Comparison of ENCODE assay signal across 17 mouse cellular contexts in the genomic region with DNA sequence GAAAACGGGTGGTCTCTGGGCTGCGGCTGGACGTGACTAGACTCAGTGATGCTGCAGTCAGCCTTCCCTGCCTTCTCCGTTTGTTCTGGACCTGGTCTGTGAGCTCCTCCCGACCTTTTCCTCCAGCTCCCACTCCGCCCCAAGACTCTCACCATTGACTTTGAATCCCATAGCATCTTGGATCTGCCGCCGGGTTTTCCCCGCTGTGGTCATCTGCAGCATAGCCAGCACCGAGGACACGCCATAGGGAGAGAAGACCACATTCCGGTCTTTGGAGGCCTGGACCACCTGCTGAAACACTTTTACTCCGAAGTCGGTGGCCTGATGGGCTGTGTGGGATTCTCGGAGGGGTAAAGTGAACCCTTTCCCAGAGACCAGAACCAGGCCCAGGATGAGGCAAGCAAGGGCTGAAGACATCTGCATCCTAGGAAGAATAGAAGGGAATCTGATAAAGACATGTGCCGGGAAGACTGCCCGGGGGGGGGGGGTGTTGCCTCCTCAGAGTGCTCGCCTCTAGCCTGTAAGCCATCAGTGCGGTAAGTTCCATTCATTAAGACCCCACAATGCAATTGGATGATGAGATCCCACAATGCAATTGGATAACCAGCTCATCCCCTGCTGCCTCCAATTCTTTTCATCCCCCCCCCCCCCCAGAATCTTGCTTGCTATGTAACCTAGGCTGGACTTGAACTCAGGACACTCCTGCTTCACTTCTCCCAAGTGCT. TPM values are rescaled to one million over a fixed set of nuclear protein-coding genes. Genes with fewer than 3 reads are reported as not detected.
DNase-seq lines count a peak whose midpoint lies in the region; ATAC-seq and TF ChIP-seq lines count a peak whose summit lies in the region.
"Had no signal": no experiment of that assay in that cellular context is flagged by ENCODE, and none has a peak within 500 bp of the region (broad histone marks: within the 10 kb centered on the region; RNA-seq: fewer than 3 reads in every experiment).

No protein-coding gene starts in this region.

- H3K9me3 ChIP-seq in heart, embryonic 15.5 days (replicated peaks) = no peaks in the 10 kb centered on the region
- H3K9me3 ChIP-seq in lung, embryonic 15.5 days = no peaks in the 10 kb centered on the region
- H3K9me3 ChIP-seq: forebrain, embryonic 10.5 days; hindbrain, embryonic 10.5 days; limb, embryonic 15.5 days had no signal

- no peak overlapping the region for H3K9ac ChIP-seq in heart, embryonic 15.5 days
- no peak overlapping the region for H3K9ac ChIP-seq in lung, embryonic 15.5 days
- H3K9ac ChIP-seq: limb, embryonic 15.5 days had no signal

- ATAC-seq in heart, embryonic 15.5 days (replicated peaks; ENCODE audit: insufficient number of reproducible peaks, insufficient read depth, low FRiP score, low read depth) = no peak
- ATAC-seq in lung, embryonic 15.5 days (ENCODE audit: borderline replicate concordance, extremely low read depth, low FRiP score, low TSS enrichment) = no peak

- 80% methylated on average over 19 of the region's 19 CpGs for WGBS in heart, embryonic 15.5 days
- 85% methylated on average over 19 of the region's 19 CpGs for WGBS in lung, embryonic 15.5 days

- no peak overlapping the region for H3K27ac ChIP-seq in heart, embryonic 15.5 days
- no peak overlapping the region for H3K27ac ChIP-seq in lung, embryonic 15.5 days
- H3K27ac ChIP-seq: hindbrain, embryonic 10.5 days; macrophage had no signal

- H3K27me3 ChIP-seq in heart, embryonic 15.5 days = no peaks in the 10 kb centered on the region
- no peaks in the 10 kb centered on the region for H3K27me3 ChIP-seq in lung, embryonic 15.5 days
- no peaks in the 10 kb centered on the region for H3K27me3 ChIP-seq in myocyte (ENCODE audit: control insufficient read depth, insufficient read depth, insufficient read length)
- H3K27me3 ChIP-seq: limb, embryonic 15.5 days had no signal

- H3K79me2 ChIP-seq in myocyte (ENCODE audit: control insufficient read depth, insufficient read depth) = peaks cover 31% of the 10 kb centered on the region

- peak overlapping the region; percentile 60 for H3K4me2 ChIP-seq in heart, embryonic 15.5 days
- peak overlapping the region; percentile 52; the same call in 1 of the 2 replicates for H3K4me2 ChIP-seq in lung, embryonic 15.5 days
- peak overlapping the region; percentile 87 for H3K4me2 ChIP-seq in myocyte (ENCODE audit: low read depth)

- H3K4me3 ChIP-seq in heart, embryonic 15.5 days = peak overlapping the region; percentile 41; the same call in 1 of the 2 replicates
- H3K4me3 ChIP-seq in lung, embryonic 15.5 days = no peak overlapping the region
- H3K4me3 ChIP-seq in myocyte = peak overlapping the region; percentile 28

- no peak for TF ChIP-seq POLR2A in myocyte (IDR thresholded peaks at IDR 0.05; ENCODE audit: insufficient read length, low read depth)

- no peak for DNase-seq in heart, adult 11 months
- DNase-seq in lung, adult 18-20 months = no peak
- peak; percentile 61 for DNase-seq in NIH3T3 (ENCODE audit: low read depth)
- DNase-seq in cerebellum, adult 9-11 months = no peak
- DNase-seq: adrenal gland, postnatal 36 days; gastrocnemius, postnatal 36 days; right cerebral cortex, postnatal 14 days; thymus, postnatal 4 days had no signal

- no peak overlapping the region for H3ac ChIP-seq in myocyte (ENCODE audit: control insufficient read depth, insufficient read length)

- peaks cover 34% of the 10 kb centered on the region for H3K4me1 ChIP-seq in heart, embryonic 15.5 days (replicated peaks)
- H3K4me1 ChIP-seq in lung, embryonic 15.5 days = peaks cover 45% of the 10 kb centered on the region

- no peaks in the 10 kb centered on the region for H3K36me3 ChIP-seq in heart, embryonic 15.5 days
- H3K36me3 ChIP-seq in lung, embryonic 15.5 days = no peaks in the 10 kb centered on the region
- no peaks in the 10 kb centered on the region for H3K36me3 ChIP-seq in myocyte (ENCODE audit: control insufficient read depth, insufficient read depth)
- H3K36me3 ChIP-seq: forebrain, embryonic 10.5 days; hindbrain, embryonic 10.5 days; limb, embryonic 15.5 days had no signal

TF ChIP-seq in myocyte, 11 proteins besides CTCF, POLR2A, EP300 and RAD21:
- TF ChIP-seq E2F4 (IDR thresholded peaks at IDR 0.05; ENCODE audit: insufficient read depth) (no peak), SRF (IDR thresholded peaks at IDR 0.05; ENCODE audit: control insufficient read depth, insufficient read length, low read depth) (no peak), POLR2AphosphoS2 (IDR thresholded peaks at IDR 0.05; ENCODE audit: insufficient read length, low read depth) (no peak), MYOD1 (IDR thresholded peaks at IDR 0.05; ENCODE audit: control insufficient read depth in 1 of 3, insufficient read length in 2 of 3, low read depth in 2 of 3) (no peak), USF1 (IDR thresholded peaks at IDR 0.05; ENCODE audit: low read depth) (no peak), TCF12 (IDR thresholded peaks at IDR 0.05; ENCODE audit: insufficient read depth, poor library complexity, severe bottlenecking) (no peak), MAX (IDR thresholded peaks at IDR 0.05; ENCODE audit: low read depth) (no peak), MYOG (IDR thresholded peaks at IDR 0.05; ENCODE audit: control insufficient read depth in 1 of 3, insufficient read depth in 1 of 3, insufficient read length in 2 of 3, low read depth in 2 of 3) (no peak), TCF3 (IDR thresholded peaks at IDR 0.05; ENCODE audit: insufficient read length, low read depth) (no peak), REST (IDR thresholded peaks at IDR 0.05; ENCODE audit: insufficient read depth, insufficient read length) (no peak), CEBPB (IDR thresholded peaks at IDR 0.05; ENCODE audit: insufficient read depth, poor library complexity, severe bottlenecking) (no peak)

RNA-seq across cellular contexts. Expression of gene Serpine1, which starts 1.0 kb away (rescaled TPM):
- 1.3 and 1.4 TPM in 2 replicates for polyA plus RNA-seq in heart, embryonic 15.5 days (2015; fragmentation: Nextera tagmentation; extraction: Ambion mirVana)
- polyA plus RNA-seq in lung, embryonic 15.5 days (2015; fragmentation: Nextera tagmentation; extraction: Ambion mirVana) = 0.86 TPM in 2 replicates
- 17.6 TPM for polyA plus RNA-seq in myocyte (2012; fragmentation: generic; extraction: Trizol)
- polyA plus RNA-seq: hindbrain, embryonic 10.5 days; neural tube, embryonic 11.5 days had no signal

RNA-seq across cellular contexts. Expression of gene Ap1s1, which starts 25.1 kb away (rescaled TPM):
- polyA plus RNA-seq in heart, embryonic 15.5 days (2015; fragmentation: Nextera tagmentation; extraction: Ambion mirVana) = 120 and 132 TPM in 2 replicates
- polyA plus RNA-seq in lung, embryonic 15.5 days (2015; fragmentation: Nextera tagmentation; extraction: Ambion mirVana) = 202 and 206 TPM in 2 replicates
- 172 TPM for polyA plus RNA-seq in myocyte (2012; fragmentation: generic; extraction: Trizol)

RNA-seq across cellular contexts. Expression of gene Vgf, which starts 44.9 kb away (rescaled TPM):
- 0.10 TPM in 1 of 2 replicates, not detected in the other for polyA plus RNA-seq in heart, embryonic 15.5 days (2015; fragmentation: Nextera tagmentation; extraction: Ambion mirVana)
- 0.11 and 0.19 TPM in 2 replicates for polyA plus RNA-seq in lung, embryonic 15.5 days (2015; fragmentation: Nextera tagmentation; extraction: Ambion mirVana)
- 0.04 TPM for polyA plus RNA-seq in myocyte (2012; fragmentation: generic; extraction: Trizol)
- polyA plus RNA-seq: CD4-positive, CD25-positive, alpha-beta regulatory T cell, adult 4 months; macrophage had no signal

RNA-seq across cellular contexts. Expression of gene Trim56, which starts 45.0 kb away (rescaled TPM):
- polyA plus RNA-seq in heart, embryonic 15.5 days (2015; fragmentation: Nextera tagmentation; extraction: Ambion mirVana) = 6.5 and 9.4 TPM in 2 replicates
- 9.8 and 10.5 TPM in 2 replicates for polyA plus RNA-seq in lung, embryonic 15.5 days (2015; fragmentation: Nextera tagmentation; extraction: Ambion mirVana)
- polyA plus RNA-seq in myocyte (2012; fragmentation: generic; extraction: Trizol) = 5.9 TPM
